In the genomic region with DNA sequence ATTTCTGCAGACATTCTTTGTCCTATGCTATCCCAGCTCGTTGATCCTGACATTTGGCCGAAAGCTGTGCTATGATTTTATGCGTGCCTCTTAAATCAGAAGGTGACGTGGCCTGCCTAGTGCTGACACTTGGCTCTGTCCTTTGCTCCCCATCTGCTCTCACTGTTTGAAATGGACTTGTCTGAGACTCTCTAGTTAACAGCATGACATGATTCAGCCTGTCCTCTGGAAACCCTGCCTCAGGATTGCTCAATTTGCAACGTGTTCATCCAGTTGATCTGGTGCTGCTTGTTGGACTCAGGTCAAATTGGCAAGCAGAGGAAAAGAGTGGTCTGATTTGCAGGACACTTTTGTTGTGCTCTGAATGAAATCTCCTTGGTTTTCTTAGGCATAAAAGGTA, we compare ENCODE assay signal across 9 mouse cellular contexts. TPM values are rescaled to one million over a fixed set of nuclear protein-coding genes. Genes with fewer than 3 reads are reported as not detected.
A peak's percentile ranks its signal among the peaks of the same experiment; 100 is the strongest.
DNase-seq lines count a peak whose midpoint lies in the region; ATAC-seq lines count a peak whose summit lies in the region.
"Had no signal": no experiment of that assay in that cellular context is flagged by ENCODE, and none has a peak within 500 bp of the region (broad histone marks: within the 10 kb centered on the region; RNA-seq: fewer than 3 reads in every experiment).

No protein-coding gene starts in this region.

- DNase-seq in embryo, embryonic 10 days (ENCODE audit: low spot score), result peak; percentile 8
- DNase-seq in embryo, embryonic 10.5 days (ENCODE audit: low spot score), result no peak
- DNase-seq in adrenal gland, postnatal 10 days, result peak; percentile 55
- peak; percentile 40 to 41 for DNase-seq in gastrocnemius, adult 8-10 months (ENCODE audit: low spot score in 2 of 2)
- DNase-seq in urinary bladder, adult 18-20 months (ENCODE audit: low spot score in 2 of 2), result peak; percentile 65 to 89
- no peak for DNase-seq in spleen, adult 18-20 months

- WGBS in kidney, embryonic 16.5 days, result 63% methylated on average over 5 of the region's 5 CpGs

- H3K9me3 ChIP-seq in kidney, embryonic 16.5 days (ENCODE audit: low read length), result no peaks in the 10 kb centered on the region
- H3K9me3 ChIP-seq: limb, embryonic 13.5 days had no signal

- no peaks in the 10 kb centered on the region for H3K27me3 ChIP-seq in kidney, embryonic 16.5 days (ENCODE audit: insufficient read depth, low read length)
- H3K27me3 ChIP-seq: limb, embryonic 13.5 days had no signal

- no peak overlapping the region for H3K4me3 ChIP-seq in kidney, embryonic 16.5 days (ENCODE audit: low read length)
- H3K4me3 ChIP-seq: limb, embryonic 13.5 days had no signal

- H3K4me1 ChIP-seq in kidney, embryonic 16.5 days (ENCODE audit: insufficient read depth, low read length), result no peaks in the 10 kb centered on the region
- H3K4me1 ChIP-seq: limb, embryonic 13.5 days had no signal

- no peak overlapping the region for H3K4me2 ChIP-seq in kidney, embryonic 16.5 days (replicated peaks; ENCODE audit: low read depth, low read length)
- H3K4me2 ChIP-seq: limb, embryonic 13.5 days had no signal

- no peak overlapping the region for H3K27ac ChIP-seq in kidney, embryonic 16.5 days (ENCODE audit: low read length)
- H3K27ac ChIP-seq: limb, embryonic 13.5 days had no signal

- H3K9ac ChIP-seq in kidney, embryonic 16.5 days (replicated peaks; ENCODE audit: low read length), result no peak overlapping the region
- H3K9ac ChIP-seq: limb, embryonic 13.5 days had no signal

- peak; percentile 61; the same call in 1 of the 2 replicates for ATAC-seq in kidney, embryonic 16.5 days (ENCODE audit: low FRiP score, low TSS enrichment)
- ATAC-seq in frontal cortex, adult (ENCODE audit: low TSS enrichment), result no peak

- H3K36me3 ChIP-seq in kidney, embryonic 16.5 days (ENCODE audit: insufficient read depth, low read length), result no peaks in the 10 kb centered on the region
- H3K36me3 ChIP-seq: limb, embryonic 13.5 days had no signal

RNA-seq across cellular contexts. Expression of gene Igsf10, which starts 57.7 kb away (rescaled TPM):
- total RNA-seq in adrenal gland, postnatal 10 days (2021), result 1 to 10 TPM; 9.0 to 9.2 TPM
- 1 to 10 TPM in 2 of 4 experiments, under 1 TPM in 2; 0.70 to 2.3 (median 0.98) TPM for total RNA-seq in gastrocnemius, adult 8-10 months (2022)
- 2.7 and 3.0 TPM in 2 replicates for polyA plus RNA-seq in kidney, embryonic 16.5 days (2015; fragmentation: Nextera tagmentation; extraction: Ambion mirVana)

Comparison
In these comparisons a context has a peak if more than half of its experiments do, and no peak if none do; other contexts are left out.
1. DNase-seq: peak in embryo, embryonic 10 days (single experiment), adrenal gland, postnatal 10 days (single experiment), gastrocnemius, adult 8-10 months (2 of 2) and urinary bladder, adult 18-20 months (2 of 2); none in embryo, embryonic 10.5 days (single experiment) and spleen, adult 18-20 months (0 of 2).